ENCODE assay signal across 11 mouse cellular contexts in the genomic region with DNA sequence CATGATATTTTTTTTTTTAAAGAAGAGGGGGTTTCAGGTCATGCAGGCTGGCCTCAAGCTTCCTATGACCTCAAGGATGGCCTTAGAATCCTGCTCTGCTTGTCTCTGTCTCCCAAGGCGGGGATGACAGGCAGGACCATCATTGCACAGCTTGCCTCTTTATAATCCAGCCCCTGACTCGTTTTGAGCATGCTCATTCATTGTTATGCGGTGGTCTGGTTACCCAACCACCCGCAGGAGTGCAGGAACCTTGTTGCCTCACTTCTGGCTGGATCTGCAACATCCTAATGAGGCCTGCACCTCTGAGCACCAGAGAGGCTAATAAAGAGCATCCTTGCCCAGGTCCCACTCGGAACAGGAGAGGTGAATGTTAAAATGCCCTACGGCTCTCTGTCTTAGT.
DNase-seq lines count a peak whose midpoint lies in the region; ATAC-seq and TF ChIP-seq lines count a peak whose summit lies in the region.
"Had no signal": no experiment of that assay in that cellular context is flagged by ENCODE, and none has a peak within 500 bp of the region (broad histone marks: within the 10 kb centered on the region; RNA-seq: fewer than 3 reads in every experiment).

No protein-coding gene starts in this region.

- no peaks in the 10 kb centered on the region for H3K36me3 ChIP-seq in ES-Bruce4 (ENCODE audit: control insufficient read depth, insufficient read depth, low read length, poor library complexity, severe bottlenecking)
- no peaks in the 10 kb centered on the region for H3K36me3 ChIP-seq in embryonic facial prominence, embryonic 12.5 days
- H3K36me3 ChIP-seq in hindbrain, embryonic 12.5 days = no peaks in the 10 kb centered on the region
- no peaks in the 10 kb centered on the region for H3K36me3 ChIP-seq in midbrain, embryonic 13.5 days
- H3K36me3 ChIP-seq in intestine, postnatal 0 days (ENCODE audit: control insufficient read depth, insufficient read depth) = no peaks in the 10 kb centered on the region
- H3K36me3 ChIP-seq: liver, embryonic 13.5 days had no signal

- H3K4me3 ChIP-seq in ES-Bruce4 (ENCODE audit: low read depth, low read length) = no peak overlapping the region
- H3K4me3 ChIP-seq in embryonic facial prominence, embryonic 12.5 days = no peak overlapping the region
- H3K4me3 ChIP-seq in hindbrain, embryonic 12.5 days = no peak overlapping the region
- no peak overlapping the region for H3K4me3 ChIP-seq in midbrain, embryonic 13.5 days (replicated peaks)
- no peak overlapping the region for H3K4me3 ChIP-seq in intestine, postnatal 0 days (ENCODE audit: low read depth, low read length)
- H3K4me3 ChIP-seq: liver, embryonic 13.5 days had no signal

- no peak overlapping the region for H3K9ac ChIP-seq in ES-Bruce4 (ENCODE audit: low read depth, poor library complexity, severe bottlenecking)
- H3K9ac ChIP-seq in embryonic facial prominence, embryonic 12.5 days = no peak overlapping the region
- no peak overlapping the region for H3K9ac ChIP-seq in hindbrain, embryonic 12.5 days
- H3K9ac ChIP-seq in midbrain, embryonic 13.5 days (replicated peaks) = 0 out of 2 replicates have a peak overlapping the region, but pooled peaks have one; percentile 37
- no peak overlapping the region for H3K9ac ChIP-seq in intestine, postnatal 0 days (ENCODE audit: low read depth, low read length)
- H3K9ac ChIP-seq: liver, embryonic 13.5 days had no signal

- WGBS in embryonic facial prominence, embryonic 12.5 days = 61% methylated on average over 6 of the region's 6 CpGs
- 52% methylated on average over 6 of the region's 6 CpGs for WGBS in hindbrain, embryonic 12.5 days
- 35% methylated on average over 6 of the region's 6 CpGs for WGBS in midbrain, embryonic 13.5 days
- 77% methylated on average over 6 of the region's 6 CpGs for WGBS in intestine, postnatal 0 days

- ATAC-seq in embryonic facial prominence, embryonic 12.5 days (ENCODE audit: insufficient number of reproducible peaks, insufficient read depth, low FRiP score, low TSS enrichment) = no peak
- ATAC-seq in hindbrain, embryonic 12.5 days (ENCODE audit: low FRiP score) = no peak
- ATAC-seq in midbrain, embryonic 13.5 days = no peak
- ATAC-seq in intestine, postnatal 0 days = no peak
- no peak for ATAC-seq in erythroid progenitor cell, adult 5-6 weeks (replicated peaks; ENCODE audit: low FRiP score, poor library complexity, severe bottlenecking)
- ATAC-seq: CD4-positive, CD25-positive, alpha-beta regulatory T cell, adult 4 months had no signal

- peaks cover 17% of the 10 kb centered on the region for H3K4me1 ChIP-seq in ES-Bruce4 (ENCODE audit: control insufficient read depth, insufficient read depth, low read length)
- peaks cover 67% of the 10 kb centered on the region for H3K4me1 ChIP-seq in embryonic facial prominence, embryonic 12.5 days
- H3K4me1 ChIP-seq in hindbrain, embryonic 12.5 days = peaks cover 69% of the 10 kb centered on the region
- H3K4me1 ChIP-seq in midbrain, embryonic 13.5 days (replicated peaks) = peaks cover 84% of the 10 kb centered on the region
- H3K4me1 ChIP-seq in intestine, postnatal 0 days (replicated peaks; ENCODE audit: control insufficient read depth, insufficient read depth, low read length) = peaks cover 13% of the 10 kb centered on the region; the same call in 1 of the 2 replicates

- TF ChIP-seq EP300 in ES-Bruce4 (IDR thresholded peaks at IDR 0.05; ENCODE audit: insufficient read depth, low read depth, low read length) = 0 out of 2 replicates have a peak, but pooled peaks have one; percentile 4

- no peak for TF ChIP-seq POLR2A in ES-Bruce4 (IDR thresholded peaks at IDR 0.05; ENCODE audit: insufficient read depth, low read length)

- TF ChIP-seq CTCF in ES-Bruce4 (IDR thresholded peaks at IDR 0.05; ENCODE audit: low read depth, low read length) = no peak
- TF ChIP-seq CTCF in intestine, postnatal 0 days (IDR thresholded peaks at IDR 0.05; ENCODE audit: low read depth) = no peak

- H3K4me2 ChIP-seq in embryonic facial prominence, embryonic 12.5 days (replicated peaks) = no peak overlapping the region
- no peak overlapping the region for H3K4me2 ChIP-seq in hindbrain, embryonic 12.5 days (replicated peaks)
- H3K4me2 ChIP-seq in midbrain, embryonic 13.5 days (replicated peaks) = no peak overlapping the region
- no peak overlapping the region for H3K4me2 ChIP-seq in intestine, postnatal 0 days (replicated peaks; ENCODE audit: low read depth)
- H3K4me2 ChIP-seq: liver, embryonic 13.5 days had no signal

- peak overlapping the region; percentile 62 for H3K27ac ChIP-seq in ES-Bruce4 (ENCODE audit: insufficient read depth, low read length)
- peak overlapping the region; percentile 57; the same call in 1 of the 2 replicates for H3K27ac ChIP-seq in embryonic facial prominence, embryonic 12.5 days
- H3K27ac ChIP-seq in hindbrain, embryonic 12.5 days = peak overlapping the region; percentile 95
- H3K27ac ChIP-seq in midbrain, embryonic 13.5 days = peak overlapping the region; percentile 76
- no peak overlapping the region for H3K27ac ChIP-seq in intestine, postnatal 0 days (ENCODE audit: low read depth, low read length)
- H3K27ac ChIP-seq: liver, embryonic 13.5 days had no signal

- no peak for DNase-seq in frontal cortex, postnatal 10 days (ENCODE audit: low spot score in 2 of 2)
- DNase-seq: adrenal gland, adult 8-10 months; kidney, adult 11 months; liver, embryonic 13.5 days had no signal

- H3K9me3 ChIP-seq in ES-Bruce4 (replicated peaks; ENCODE audit: control insufficient read depth, insufficient read depth, low read length, poor library complexity, severe bottlenecking) = no peaks in the 10 kb centered on the region
- no peaks in the 10 kb centered on the region for H3K9me3 ChIP-seq in embryonic facial prominence, embryonic 12.5 days
- H3K9me3 ChIP-seq in hindbrain, embryonic 12.5 days (replicated peaks) = no peaks in the 10 kb centered on the region
- no peaks in the 10 kb centered on the region for H3K9me3 ChIP-seq in midbrain, embryonic 13.5 days
- no peaks in the 10 kb centered on the region for H3K9me3 ChIP-seq in intestine, postnatal 0 days (ENCODE audit: control insufficient read depth)
- H3K9me3 ChIP-seq: liver, embryonic 13.5 days had no signal

- no peaks in the 10 kb centered on the region for H3K27me3 ChIP-seq in ES-Bruce4 (ENCODE audit: control insufficient read depth, insufficient read depth, low read length, poor library complexity, severe bottlenecking)
- no peaks in the 10 kb centered on the region for H3K27me3 ChIP-seq in embryonic facial prominence, embryonic 12.5 days
- H3K27me3 ChIP-seq in hindbrain, embryonic 12.5 days = no peaks in the 10 kb centered on the region
- H3K27me3 ChIP-seq in midbrain, embryonic 13.5 days = no peaks in the 10 kb centered on the region
- no peaks in the 10 kb centered on the region for H3K27me3 ChIP-seq in intestine, postnatal 0 days (replicated peaks; ENCODE audit: control insufficient read depth, insufficient read depth, low read length)
